Mouse (Mus musculus): ENCODE measurements around the gene Arhgap28. TPM values are rescaled to one million over a fixed set of nuclear protein-coding genes. Genes with fewer than 3 reads are reported as not detected.

Arhgap28 gene
- polyA plus RNA-seq, 1 experiment from 2014 or later: 17.0 TPM

DNA sequence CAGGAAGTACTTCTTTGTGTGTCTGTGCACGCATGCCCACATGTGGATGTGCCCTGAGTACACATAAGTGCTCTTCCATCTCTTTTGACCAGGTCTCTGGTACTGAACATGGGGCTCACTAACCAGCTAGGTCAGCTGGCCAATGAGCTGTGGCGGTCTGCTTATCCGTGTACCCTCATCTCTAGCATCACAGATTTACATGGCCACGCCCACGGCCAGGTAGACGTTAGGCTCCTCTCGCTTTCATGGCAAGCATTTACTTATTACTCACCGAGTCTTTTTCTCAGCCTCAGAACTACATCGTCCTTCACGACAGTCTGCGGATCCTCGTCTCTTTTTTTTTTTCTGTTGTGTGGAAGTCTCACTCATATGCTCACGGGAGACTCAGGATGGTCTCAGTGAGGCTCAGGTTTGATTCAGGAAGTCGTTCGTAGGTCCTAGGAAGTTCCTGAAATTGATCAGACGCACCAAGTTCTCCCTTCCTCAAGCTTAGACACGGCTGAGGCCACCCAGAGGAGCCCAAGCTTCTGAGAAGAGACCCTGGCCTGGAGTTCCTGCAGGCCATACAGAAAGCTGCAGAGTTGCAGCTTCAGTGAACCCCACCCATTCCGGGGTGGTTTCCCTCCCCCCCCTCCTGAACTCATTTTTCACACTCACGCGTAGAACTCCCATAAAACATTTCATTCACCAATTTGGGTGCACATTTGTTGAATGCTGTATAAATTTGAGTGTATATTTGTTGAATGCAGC lies 167.6 kb downstream of the Arhgap28 start:
- Histone ChIP-seq H3K27ac (replicated peaks) (no peak overlapping the region), H3K4me3 (no peak overlapping the region), H3K27me3 (replicated peaks) (no peaks in the 10 kb centered on the region), H3K9ac (no peak overlapping the region), H3K4me2 (no peak overlapping the region), H3K36me3 (0 out of 2 replicates have a peak, but pooled peaks cover under 1% of the 10 kb centered on the region), H3K4me1 (0 out of 2 replicates have a peak, but pooled peaks cover 3% of the 10 kb centered on the region), H3K9me3 (no peaks in the 10 kb centered on the region; the same call in 1 of the 2 replicates)
- 85% methylated on average over 20 of the region's 20 CpGs for WGBS
- no peak for ATAC-seq (ENCODE audit: extremely low read depth, insufficient number of reproducible peaks, low FRiP score, low TSS enrichment)

DNA sequence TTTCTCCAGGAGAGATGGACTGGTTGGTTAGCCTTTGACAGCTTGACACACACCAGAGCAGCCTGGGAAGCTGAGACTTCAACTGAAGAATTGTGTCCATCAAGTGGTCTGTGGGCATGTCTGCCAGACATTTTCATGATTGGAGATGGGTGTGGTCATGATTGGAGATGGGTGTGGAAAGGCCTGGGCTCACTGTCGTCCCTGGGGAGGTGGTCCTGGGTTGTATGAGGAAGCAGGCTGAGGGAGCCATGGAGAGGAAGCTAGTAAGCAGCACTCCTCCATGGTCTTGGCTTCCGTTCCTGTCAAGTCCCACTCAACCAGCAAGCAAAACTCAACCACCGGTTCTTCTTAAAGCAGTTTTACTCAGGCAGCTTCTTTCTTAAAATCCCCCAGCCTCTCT lies 176.5 kb downstream of the Arhgap28 start:
- no peak overlapping the region for H3K27ac ChIP-seq (replicated peaks)

DNA sequence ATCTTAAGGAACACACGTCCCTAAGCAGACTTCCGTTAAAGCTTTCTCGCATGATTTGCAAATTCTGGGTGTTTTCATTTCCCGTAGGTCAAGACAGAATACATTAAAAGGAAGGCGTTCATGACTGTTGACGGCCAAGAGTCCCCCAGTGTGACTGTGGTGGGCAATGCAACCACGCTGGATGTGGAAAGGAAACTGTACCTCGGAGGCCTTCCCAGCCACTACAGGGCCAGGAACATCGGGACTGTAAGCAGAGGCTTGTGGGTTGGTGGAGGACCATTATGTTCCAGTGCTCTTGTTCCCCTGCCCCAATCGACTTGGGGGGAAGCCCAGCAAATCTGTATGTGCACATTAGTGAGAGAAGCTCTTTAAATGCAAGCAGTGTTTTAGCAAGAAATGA lies 187.0 kb downstream of the Arhgap28 start:
- H3K27ac ChIP-seq (replicated peaks): no peak overlapping the region
- H3K4me3 ChIP-seq: no peak overlapping the region
- no peaks in the 10 kb centered on the region for H3K27me3 ChIP-seq (replicated peaks)
- no peaks in the 10 kb centered on the region for H3K36me3 ChIP-seq
- no peak overlapping the region for H3K9ac ChIP-seq
- WGBS: 87% methylated on average over 10 of the region's 10 CpGs
- no peaks in the 10 kb centered on the region for H3K9me3 ChIP-seq
- ATAC-seq (ENCODE audit: extremely low read depth, insufficient number of reproducible peaks, low FRiP score, low TSS enrichment): no peak
- no peak overlapping the region for H3K4me2 ChIP-seq
- H3K4me1 ChIP-seq: no peaks in the 10 kb centered on the region

More for the DNA sequence above, 176.5 kb downstream of the Arhgap28 start:
- 80% methylated on average over 3 of the region's 3 CpGs for WGBS
- Histone ChIP-seq H3K4me1 (no peaks in the 10 kb centered on the region), H3K36me3 (no peaks in the 10 kb centered on the region), H3K4me2 (no peak overlapping the region), H3K9me3 (peaks cover 13% of the 10 kb centered on the region), H3K27me3 (replicated peaks) (no peaks in the 10 kb centered on the region), H3K4me3 (no peak overlapping the region), H3K9ac (no peak overlapping the region)
- ATAC-seq (ENCODE audit: extremely low read depth, insufficient number of reproducible peaks, low FRiP score, low TSS enrichment): no peak

DNA sequence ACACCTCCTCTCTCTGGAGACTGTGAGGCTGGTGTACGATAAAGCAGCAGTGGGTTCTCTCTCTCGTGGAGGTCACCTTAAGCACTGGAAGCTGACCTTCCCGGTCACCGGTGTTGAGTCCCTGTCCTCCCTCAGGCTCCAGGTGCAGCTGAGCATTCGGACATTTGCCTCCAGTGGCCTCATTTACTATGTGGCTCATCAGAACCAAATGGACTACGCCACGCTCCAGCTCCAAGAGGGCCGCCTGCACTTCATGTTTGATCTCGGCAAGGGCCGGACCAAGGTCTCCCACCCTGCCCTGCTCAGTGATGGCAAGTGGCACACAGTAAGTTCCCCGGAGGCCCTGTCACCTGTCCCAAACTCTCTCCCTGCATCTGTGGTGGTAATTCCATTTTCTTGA lies 188.2 kb downstream of the Arhgap28 start:
- Histone ChIP-seq H3K9me3 (no peaks in the 10 kb centered on the region), H3K4me2 (no peak overlapping the region), H3K9ac (no peak overlapping the region), H3K4me1 (no peaks in the 10 kb centered on the region), H3K36me3 (no peaks in the 10 kb centered on the region), H3K4me3 (no peak overlapping the region), H3K27me3 (replicated peaks) (no peaks in the 10 kb centered on the region), H3K27ac (replicated peaks) (no peak overlapping the region)
- WGBS: 88% methylated on average over 11 of the region's 11 CpGs
- ATAC-seq (ENCODE audit: extremely low read depth, insufficient number of reproducible peaks, low FRiP score, low TSS enrichment): no peak

DNA sequence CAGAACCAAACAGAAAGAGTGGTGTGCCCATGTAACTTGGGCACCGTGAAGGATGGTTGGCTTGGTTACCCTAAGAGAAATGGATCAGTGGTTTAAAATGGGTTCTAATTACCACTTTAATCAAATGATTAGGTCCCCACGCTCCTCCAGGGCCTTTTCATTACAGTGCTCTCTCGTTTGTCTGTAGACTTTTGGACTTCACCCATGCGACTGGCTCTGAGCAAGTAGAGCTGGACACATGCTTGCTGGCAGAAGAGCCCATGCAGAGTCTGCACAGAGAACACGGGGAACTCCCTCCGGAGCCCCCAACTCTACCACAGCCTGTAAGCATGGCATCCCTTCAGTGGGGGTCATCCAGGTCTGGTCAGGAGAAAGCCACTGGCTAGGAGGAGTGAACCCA lies 190.3 kb downstream of the Arhgap28 start:
- no peak overlapping the region for H3K27ac ChIP-seq (replicated peaks)
- no peak overlapping the region for H3K4me2 ChIP-seq
- no peak overlapping the region for H3K4me3 ChIP-seq
- no peaks in the 10 kb centered on the region for H3K36me3 ChIP-seq
- H3K27me3 ChIP-seq (replicated peaks): no peaks in the 10 kb centered on the region
- no peaks in the 10 kb centered on the region for H3K4me1 ChIP-seq
- WGBS: 88% methylated on average over 6 of the region's 6 CpGs
- ATAC-seq (ENCODE audit: extremely low read depth, insufficient number of reproducible peaks, low FRiP score, low TSS enrichment): no peak
- H3K9me3 ChIP-seq: no peaks in the 10 kb centered on the region
- H3K9ac ChIP-seq: no peak overlapping the region

DNA sequence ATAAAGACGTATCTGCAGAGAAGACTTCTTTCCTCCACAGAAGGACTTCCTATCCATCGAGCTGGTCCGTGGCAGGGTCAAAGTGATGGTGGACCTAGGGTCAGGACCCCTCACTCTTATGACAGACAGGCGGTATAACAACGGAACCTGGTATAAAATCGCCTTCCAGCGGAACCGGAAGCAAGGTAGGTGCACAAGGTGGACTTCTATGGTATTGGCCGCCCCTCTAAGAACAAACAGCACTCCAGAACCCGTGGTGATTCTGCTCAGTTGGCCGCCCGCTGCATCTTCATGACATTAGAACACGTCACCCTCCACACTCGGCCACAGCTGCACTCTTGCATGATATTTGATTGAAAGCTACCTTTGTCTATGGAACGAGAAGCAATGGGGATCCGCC lies 194.7 kb downstream of the Arhgap28 start:
- Histone ChIP-seq H3K27me3 (replicated peaks) (no peaks in the 10 kb centered on the region), H3K4me2 (no peak overlapping the region), H3K27ac (replicated peaks) (no peak overlapping the region), H3K4me1 (no peaks in the 10 kb centered on the region), H3K9ac (no peak overlapping the region), H3K4me3 (no peak overlapping the region), H3K36me3 (no peaks in the 10 kb centered on the region), H3K9me3 (no peaks in the 10 kb centered on the region)
- 85% methylated on average over 16 of the region's 16 CpGs for WGBS
- ATAC-seq (ENCODE audit: extremely low read depth, insufficient number of reproducible peaks, low FRiP score, low TSS enrichment): no peak
